Mouse (Mus musculus): ENCODE measurements at regions not wholly inside any gene's neighbourhood (a gene's known extent, or its start where the extent isn't known, plus 50 kb on each side); places are given as distances from the start of the nearest gene placed in this dataset.

DNA sequence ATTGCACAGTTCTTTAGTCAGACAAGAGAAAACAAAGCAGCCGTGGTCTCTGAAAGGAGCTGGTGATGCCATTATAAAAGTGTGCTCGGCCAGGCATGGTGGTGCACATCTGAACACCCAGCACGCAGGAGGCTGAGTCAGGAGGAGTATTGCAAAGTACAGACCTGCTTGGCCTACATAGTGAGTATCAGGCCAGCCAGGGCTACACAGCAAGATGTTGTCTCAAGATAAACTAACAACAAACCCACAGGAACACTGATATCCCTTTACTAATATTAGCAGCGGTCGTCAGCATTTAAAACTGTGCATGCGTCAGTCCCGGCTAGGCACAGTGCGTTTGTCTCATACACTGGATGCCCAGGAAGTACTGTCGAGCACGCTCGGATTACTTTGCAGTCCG lies 64.4 kb upstream of the Slc1a1 start:
- TF ChIP-seq POLR2A (IDR thresholded peaks at IDR 0.05; ENCODE audit: control insufficient read depth, extremely low read depth, insufficient read depth, low read length, poor library complexity), result no peak
- no peak for TF ChIP-seq CTCF (IDR thresholded peaks at IDR 0.05; ENCODE audit: borderline replicate concordance, control insufficient read depth, extremely low read depth, insufficient read depth, low read length, poor library complexity)

Measured in thymus, adult 2 months (tissue).